Mouse (Mus musculus): Measurements from ENCODE around the gene Lamb1. TPM values are rescaled to one million over a fixed set of nuclear protein-coding genes. Genes with fewer than 3 reads are reported as not detected.

Gene Lamb1
- total and polyA plus RNA-seq, 3 experiments, result under 0.01 TPM; not detected in 2

DNA sequence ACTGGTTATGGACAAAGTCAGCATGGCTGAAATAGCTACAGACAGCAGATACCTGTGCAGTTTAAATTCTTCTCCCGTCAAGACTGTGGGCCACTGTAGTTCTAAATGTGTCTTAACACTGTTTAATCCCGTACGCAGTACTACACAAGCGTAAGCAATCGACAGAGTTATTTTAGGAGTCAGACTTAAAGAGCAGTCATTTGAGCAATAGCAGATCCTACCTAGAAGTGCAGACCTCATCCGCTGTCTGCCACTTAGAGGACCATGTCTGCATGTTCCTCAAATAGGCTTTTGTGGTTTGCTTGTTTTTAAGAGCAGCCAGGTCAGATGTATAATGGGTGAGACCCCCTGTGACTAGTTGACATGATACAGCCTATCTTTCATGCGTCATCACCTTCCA is 49.3 kb downstream of the Lamb1 start:
- Histone ChIP-seq H3K9ac (ENCODE audit: insufficient read depth, low read depth) (no peak overlapping the region), H3K36me3 (replicated peaks in 1 of 2; ENCODE audit: control insufficient read depth in 1 of 2, insufficient read depth in 1 of 2, low read length in 1 of 2) (no peaks in the 10 kb centered on the region), H3K27me3 (replicated peaks) (no peaks in the 10 kb centered on the region), H3K4me3 (replicated peaks in 1 of 3; ENCODE audit: low read depth in 2 of 3, low read length in 2 of 3, poor library complexity in 1 of 3) (no peak overlapping the region), H3K79me2 (replicated peaks; ENCODE audit: control insufficient read depth, extremely low read depth, insufficient read depth, poor library complexity, severe bottlenecking) (no peaks in the 10 kb centered on the region), H3K4me1 (ENCODE audit: control insufficient read depth in 1 of 2, insufficient read depth in 2 of 2) (no peaks in the 10 kb centered on the region), H3K9me3 (replicated peaks; ENCODE audit: low read length) (no peaks in the 10 kb centered on the region), H3K27ac (ENCODE audit: insufficient read depth, low read depth) (no peak overlapping the region), H3K4me2 (ENCODE audit: insufficient read depth, low read depth, poor library complexity, severe bottlenecking) (no peak overlapping the region)
- TF ChIP-seq EP300 (IDR thresholded peaks at IDR 0.05; ENCODE audit: low read length), result no peak
- TF ChIP-seq ZKSCAN1 (IDR thresholded peaks at IDR 0.05; ENCODE audit: borderline replicate concordance, low read depth, low read length), result no peak
- TF ChIP-seq BHLHE40 (IDR thresholded peaks at IDR 0.05; ENCODE audit: low read depth, low read length), result no peak
- TF ChIP-seq JUND (conservative IDR thresholded peaks at IDR 0.05; ENCODE audit: low read depth, low read length), result no peak
- no peak for TF ChIP-seq PAX5 (IDR thresholded peaks at IDR 0.05; ENCODE audit: low read length)
- TF ChIP-seq ZC3H11A (IDR thresholded peaks at IDR 0.05; ENCODE audit: low read depth, low read length), result no peak
- TF ChIP-seq E2F4 (IDR thresholded peaks at IDR 0.05; ENCODE audit: insufficient replicate concordance, low read depth, low read length), result no peak
- no peak for TF ChIP-seq HCFC1 (IDR thresholded peaks at IDR 0.05; ENCODE audit: low read depth, low read length)
- TF ChIP-seq NELFE (IDR thresholded peaks at IDR 0.05; ENCODE audit: low read depth, low read length), result no peak
- no peak for TF ChIP-seq ZMIZ1 (IDR thresholded peaks at IDR 0.05; ENCODE audit: low read depth, low read length)
- no peak for TF ChIP-seq RAD21 (IDR thresholded peaks at IDR 0.05; ENCODE audit: low read depth, low read length)
- no peak for TF ChIP-seq ELF1 (IDR thresholded peaks at IDR 0.05; ENCODE audit: low read depth, low read length)
- TF ChIP-seq ETS1 (conservative IDR thresholded peaks at IDR 0.05; ENCODE audit: low read depth, low read length), result no peak
- TF ChIP-seq CHD2 (IDR thresholded peaks at IDR 0.05; ENCODE audit: low read length), result no peak
- no peak for TF ChIP-seq ZNF384 (IDR thresholded peaks at IDR 0.05; ENCODE audit: low read depth, low read length)
- TF ChIP-seq MAZ (IDR thresholded peaks at IDR 0.05; ENCODE audit: low read depth, low read length), result no peak
- dilution Hi-C loops (cut with MboI; ENCODE audit: extremely low pct_ligation_motif_present, extremely low pct_unique_long_range_greater_than_20kb, low sequenced_read_pairs) (no loop called here), in situ Hi-C loops (cut with MboI; ENCODE audit: low pct_ligation_motif_present, low pct_unique_long_range_greater_than_20kb, low sequenced_read_pairs) (no loop called here)
- DNase-seq (ENCODE audit: extremely low read depth), result no peak

DNA sequence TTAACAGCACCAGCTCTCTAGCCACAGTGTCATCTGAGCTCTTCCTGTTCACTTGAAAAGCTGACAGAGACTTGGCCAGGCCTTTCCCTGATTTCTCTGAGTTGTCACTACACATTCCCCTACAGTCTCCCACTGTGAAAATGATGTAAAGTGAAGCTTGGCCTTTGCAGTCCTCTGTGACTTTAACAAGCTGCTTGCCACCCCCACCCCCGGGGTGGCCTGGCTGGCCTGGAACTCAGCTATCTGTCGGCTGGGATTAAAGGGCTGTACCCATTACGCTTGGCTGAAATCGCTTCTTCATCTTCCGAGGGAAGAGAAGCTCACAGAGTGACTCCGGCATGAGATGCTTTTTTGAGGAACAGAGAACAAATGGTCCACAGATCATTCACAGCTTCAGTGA is 50.9 kb downstream of the Lamb1 start:
- Histone ChIP-seq H3K27me3 (replicated peaks) (no peaks in the 10 kb centered on the region), H3K4me2 (ENCODE audit: insufficient read depth, low read depth, poor library complexity, severe bottlenecking) (no peak overlapping the region), H3K4me3 (replicated peaks in 1 of 3; ENCODE audit: low read depth in 2 of 3, low read length in 2 of 3, poor library complexity in 1 of 3) (no peak overlapping the region), H3K36me3 (replicated peaks in 1 of 2; ENCODE audit: control insufficient read depth in 1 of 2, insufficient read depth in 1 of 2, low read length in 1 of 2) (no peaks in the 10 kb centered on the region), H3K79me2 (replicated peaks; ENCODE audit: control insufficient read depth, extremely low read depth, insufficient read depth, poor library complexity, severe bottlenecking) (no peaks in the 10 kb centered on the region), H3K9me3 (replicated peaks; ENCODE audit: low read length) (no peaks in the 10 kb centered on the region), H3K9ac (ENCODE audit: insufficient read depth, low read depth) (no peak overlapping the region), H3K27ac (ENCODE audit: insufficient read depth, low read depth) (no peak overlapping the region), H3K4me1 (ENCODE audit: control insufficient read depth in 1 of 2, insufficient read depth in 2 of 2) (no peaks in the 10 kb centered on the region)
- dilution Hi-C loops (cut with MboI; ENCODE audit: extremely low pct_ligation_motif_present, extremely low pct_unique_long_range_greater_than_20kb, low sequenced_read_pairs) (no loop called here), in situ Hi-C loops (cut with MboI; ENCODE audit: low pct_ligation_motif_present, low pct_unique_long_range_greater_than_20kb, low sequenced_read_pairs) (no loop called here)
- TF ChIP-seq MAX (IDR thresholded peaks at IDR 0.05; ENCODE audit: low read length), result no peak
- no peak for TF ChIP-seq RCOR1 (conservative IDR thresholded peaks at IDR 0.05; ENCODE audit: low read depth, low read length)
- TF ChIP-seq MYC (IDR thresholded peaks at IDR 0.05; ENCODE audit: low read depth, low read length), result no peak
- no peak for TF ChIP-seq TCF12 (IDR thresholded peaks at IDR 0.05; ENCODE audit: low read depth, low read length)
- no peak for TF ChIP-seq CHD1 (IDR thresholded peaks at IDR 0.05; ENCODE audit: low read depth, low read length)
- TF ChIP-seq ZKSCAN1 (IDR thresholded peaks at IDR 0.05; ENCODE audit: borderline replicate concordance, low read depth, low read length), result no peak
- no peak for TF ChIP-seq POLR2AphosphoS2 (IDR thresholded peaks at IDR 0.05; ENCODE audit: low read depth, low read length)
- no peak for TF ChIP-seq CTCF (conservative IDR thresholded peaks at IDR 0.05 in 1 of 2, IDR thresholded peaks at IDR 0.05 in 1 of 2; ENCODE audit: low read depth in 2 of 2, low read length in 2 of 2)
- no peak for TF ChIP-seq SMC3 (IDR thresholded peaks at IDR 0.05; ENCODE audit: low read depth, low read length)
- no peak for TF ChIP-seq USF1 (IDR thresholded peaks at IDR 0.05; ENCODE audit: low read depth, low read length)
- no peak for TF ChIP-seq EP300 (IDR thresholded peaks at IDR 0.05; ENCODE audit: low read length)
- TF ChIP-seq ZMIZ1 (IDR thresholded peaks at IDR 0.05; ENCODE audit: low read depth, low read length), result no peak
- TF ChIP-seq MAFK (IDR thresholded peaks at IDR 0.05; ENCODE audit: insufficient replicate concordance, low read length), result no peak
- TF ChIP-seq UBTF (IDR thresholded peaks at IDR 0.05; ENCODE audit: low read depth, low read length), result no peak
- TF ChIP-seq MXI1 (IDR thresholded peaks at IDR 0.05; ENCODE audit: low read depth, low read length), result no peak
- no peak for TF ChIP-seq JUND (conservative IDR thresholded peaks at IDR 0.05; ENCODE audit: low read depth, low read length)
- no peak for TF ChIP-seq RAD21 (IDR thresholded peaks at IDR 0.05; ENCODE audit: low read depth, low read length)
- no peak for TF ChIP-seq ELF1 (IDR thresholded peaks at IDR 0.05; ENCODE audit: low read depth, low read length)
- DNase-seq (ENCODE audit: extremely low read depth), result no peak
